Mouse (Mus musculus): ENCODE data around the gene Lrrc8b. TPM values are rescaled to one million over a fixed set of nuclear protein-coding genes. Genes with fewer than 3 reads are reported as not detected.

The Lrrc8b gene
- total and polyA plus RNA-seq, 3 experiments = 7.4 to 14.0 TPM; not detected in 1

DNA sequence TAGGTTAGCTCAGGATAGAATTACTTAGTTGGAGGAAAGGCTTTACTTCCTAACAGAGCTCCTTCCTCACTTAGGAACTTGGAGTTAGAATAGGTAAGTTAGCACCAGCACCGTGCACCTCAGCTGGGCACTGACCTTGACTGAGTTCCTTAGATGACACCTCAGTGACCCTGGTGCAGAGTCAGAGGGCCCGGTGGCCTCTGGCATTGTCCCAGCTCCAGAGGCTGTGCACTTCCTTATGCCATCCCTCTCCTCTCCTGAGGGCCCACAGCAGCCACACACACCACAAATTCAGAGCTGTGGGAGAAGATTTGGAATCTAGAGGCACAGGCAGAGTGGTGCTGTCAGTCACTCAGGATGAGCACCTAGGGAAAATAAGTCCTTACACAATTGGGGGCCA lies 68.1 kb downstream of the Lrrc8b start:
- DNase-seq (ENCODE audit: low read depth, low spot score) = no peak
- Histone ChIP-seq H3K27me3 (ENCODE audit: control insufficient read depth in 1 of 2, insufficient read depth in 2 of 2, low read length in 2 of 2) (no peaks in the 10 kb centered on the region), H3K9me3 (replicated peaks; ENCODE audit: insufficient read depth, low read length) (no peaks in the 10 kb centered on the region), H3K9ac (ENCODE audit: control insufficient read depth, low read depth, low read length, poor library complexity, severe bottlenecking) (no peak overlapping the region), H3K4me1 (ENCODE audit: control insufficient read depth in 1 of 2, insufficient read depth in 2 of 2, low read length in 2 of 2) (no peaks in the 10 kb centered on the region), H3K4me3 (ENCODE audit: control insufficient read depth in 1 of 2, insufficient read depth in 1 of 2, low read depth in 2 of 2, low read length in 2 of 2) (no peak overlapping the region), H3K79me2 (ENCODE audit: control insufficient read depth, insufficient read depth, low read length, poor library complexity) (no peaks in the 10 kb centered on the region), H3K36me3 (ENCODE audit: control insufficient read depth in 1 of 2, insufficient read depth in 2 of 2, low read length in 2 of 2) (peaks cover 0 to 2% of the 10 kb centered on the region in 2 experiments; a peak in 1 of 4 replicates), H3K27ac (ENCODE audit: control insufficient read depth, low read depth, low read length) (no peak overlapping the region)
- TF ChIP-seq ZNF384 (IDR thresholded peaks at IDR 0.05; ENCODE audit: low read depth, low read length) (no peak), MEF2A (IDR thresholded peaks at IDR 0.05; ENCODE audit: extremely low read depth, insufficient replicate concordance, low read depth, low read length, poor library complexity, severe bottlenecking) (no peak), TCF12 (IDR thresholded peaks at IDR 0.05; ENCODE audit: low read depth, low read length) (no peak), CTCF (IDR thresholded peaks at IDR 0.05 in 2 of 3, conservative IDR thresholded peaks at IDR 0.05 in 1 of 3; ENCODE audit: control insufficient read depth in 1 of 3, insufficient read depth in 1 of 3, low read depth in 2 of 3, low read length in 3 of 3, poor library complexity in 1 of 3, severe bottlenecking in 1 of 3) (no peak), CHD1 (IDR thresholded peaks at IDR 0.05; ENCODE audit: low read depth, low read length) (no peak), SIN3A (IDR thresholded peaks at IDR 0.05; ENCODE audit: low read length) (no peak), MAX (IDR thresholded peaks at IDR 0.05; ENCODE audit: low read length) (no peak), POLR2AphosphoS2 (IDR thresholded peaks at IDR 0.05; ENCODE audit: low read length) (no peak)

DNA sequence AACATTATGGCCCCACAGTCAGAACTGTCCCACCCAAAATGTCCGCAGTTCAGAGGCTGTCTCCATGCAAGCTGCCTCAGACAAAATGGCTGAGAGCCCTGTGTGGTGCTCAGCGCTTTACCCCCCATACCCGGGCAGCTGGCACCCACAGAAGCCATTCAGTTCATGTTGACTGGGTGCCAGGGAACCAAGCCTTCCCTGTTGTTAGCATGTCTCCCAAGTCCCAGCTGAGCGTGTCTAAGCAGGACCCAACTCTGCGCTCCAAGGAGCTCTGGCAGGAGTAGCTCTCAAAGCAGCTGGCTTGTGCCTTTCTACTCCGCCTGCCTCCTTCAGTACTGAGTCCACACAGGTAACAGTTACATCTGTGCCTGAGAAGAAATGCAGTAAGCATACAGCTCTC lies 68.7 kb downstream of the Lrrc8b start:
- H3K4me1 ChIP-seq (ENCODE audit: control insufficient read depth in 1 of 2, insufficient read depth in 2 of 2, low read length in 2 of 2) = no peaks in the 10 kb centered on the region
- DNase-seq (ENCODE audit: low read depth, low spot score) = no peak
- no peaks in the 10 kb centered on the region for H3K27me3 ChIP-seq (ENCODE audit: control insufficient read depth in 1 of 2, insufficient read depth in 2 of 2, low read length in 2 of 2)
- H3K4me3 ChIP-seq (ENCODE audit: control insufficient read depth in 1 of 2, insufficient read depth in 1 of 2, low read depth in 2 of 2, low read length in 2 of 2) = no peak overlapping the region
- H3K36me3 ChIP-seq (ENCODE audit: control insufficient read depth in 1 of 2, insufficient read depth in 2 of 2, low read length in 2 of 2) = peaks cover 0 to 2% of the 10 kb centered on the region in 2 experiments; a peak in 1 of 4 replicates
- H3K79me2 ChIP-seq (ENCODE audit: control insufficient read depth, insufficient read depth, low read length, poor library complexity) = no peaks in the 10 kb centered on the region
- no peak overlapping the region for H3K27ac ChIP-seq (ENCODE audit: control insufficient read depth, low read depth, low read length)
- TF ChIP-seq ETS1 (IDR thresholded peaks at IDR 0.05; ENCODE audit: low read depth, low read length) = no peak
- no peak for TF ChIP-seq MAX (IDR thresholded peaks at IDR 0.05; ENCODE audit: low read length)
- no peak for TF ChIP-seq USF1 (IDR thresholded peaks at IDR 0.05; ENCODE audit: low read depth, low read length)
- no peak for TF ChIP-seq TBP (IDR thresholded peaks at IDR 0.05; ENCODE audit: low read depth, low read length)
- no peak for TF ChIP-seq MYC (IDR thresholded peaks at IDR 0.05; ENCODE audit: low read depth, low read length)
- TF ChIP-seq E2F4 (IDR thresholded peaks at IDR 0.05; ENCODE audit: borderline replicate concordance, low read depth, low read length) = no peak
- no peak for TF ChIP-seq RAD21 (IDR thresholded peaks at IDR 0.05; ENCODE audit: low read depth, low read length)
- H3K9me3 ChIP-seq (replicated peaks; ENCODE audit: insufficient read depth, low read length) = no peaks in the 10 kb centered on the region
- H3K9ac ChIP-seq (ENCODE audit: control insufficient read depth, low read depth, low read length, poor library complexity, severe bottlenecking) = no peak overlapping the region

GRCm38 (mm10) chr5:105484891-105485290 lies 69.3 kb downstream of the Lrrc8b start:
- no peaks in the 10 kb centered on the region for H3K9me3 ChIP-seq (replicated peaks; ENCODE audit: insufficient read depth, low read length)
- peaks cover 0 to 2% of the 10 kb centered on the region in 2 experiments; a peak in 1 of 4 replicates for H3K36me3 ChIP-seq (ENCODE audit: control insufficient read depth in 1 of 2, insufficient read depth in 2 of 2, low read length in 2 of 2)
- no peak for DNase-seq (ENCODE audit: low read depth, low spot score)
- H3K27me3 ChIP-seq (ENCODE audit: control insufficient read depth in 1 of 2, insufficient read depth in 2 of 2, low read length in 2 of 2) = no peaks in the 10 kb centered on the region
- H3K79me2 ChIP-seq (ENCODE audit: control insufficient read depth, insufficient read depth, low read length, poor library complexity) = no peaks in the 10 kb centered on the region
- no peak overlapping the region for H3K9ac ChIP-seq (ENCODE audit: control insufficient read depth, low read depth, low read length, poor library complexity, severe bottlenecking)
- TF ChIP-seq NELFE (IDR thresholded peaks at IDR 0.05; ENCODE audit: low read depth, low read length) (no peak), POLR2AphosphoS2 (IDR thresholded peaks at IDR 0.05; ENCODE audit: low read length) (no peak), ZNF384 (IDR thresholded peaks at IDR 0.05; ENCODE audit: low read depth, low read length) (no peak), MYC (IDR thresholded peaks at IDR 0.05; ENCODE audit: low read depth, low read length) (no peak), SMC3 (IDR thresholded peaks at IDR 0.05; ENCODE audit: low read depth, low read length) (no peak), USF1 (IDR thresholded peaks at IDR 0.05; ENCODE audit: low read depth, low read length) (no peak), UBTF (IDR thresholded peaks at IDR 0.05; ENCODE audit: borderline replicate concordance, insufficient read depth, low read depth, low read length) (no peak), MAFK (IDR thresholded peaks at IDR 0.05; ENCODE audit: borderline replicate concordance, low read depth, low read length) (no peak), ETS1 (IDR thresholded peaks at IDR 0.05; ENCODE audit: low read depth, low read length) (no peak), ELF1 (IDR thresholded peaks at IDR 0.05; ENCODE audit: low read depth, low read length) (no peak), EP300 (IDR thresholded peaks at IDR 0.05; ENCODE audit: low read depth in 1 of 2, low read length in 2 of 2) (no peak), TAL1 (IDR thresholded peaks at IDR 0.05; ENCODE audit: low read length) (no peak), MAX (IDR thresholded peaks at IDR 0.05; ENCODE audit: low read length) (no peak)
- no peaks in the 10 kb centered on the region for H3K4me1 ChIP-seq (ENCODE audit: control insufficient read depth in 1 of 2, insufficient read depth in 2 of 2, low read length in 2 of 2)
- H3K4me3 ChIP-seq (ENCODE audit: control insufficient read depth in 1 of 2, insufficient read depth in 1 of 2, low read depth in 2 of 2, low read length in 2 of 2) = no peak overlapping the region
- H3K27ac ChIP-seq (ENCODE audit: control insufficient read depth, low read depth, low read length) = no peak overlapping the region
